Mouse (Mus musculus): ENCODE data around the gene Ndc80. TPM values are rescaled to one million over a fixed set of nuclear protein-coding genes. Genes with fewer than 3 reads are reported as not detected.
"Not testable (repeated sequence)": the region's sequence is repeated elsewhere in the genome, so short reads cannot be mapped to it uniquely, and the experiment has no call there.

Ndc80 gene
- polyA plus RNA-seq (2015; fragmentation: Nextera tagmentation; extraction: Ambion mirVana): 52.3 TPM in 2 replicates

DNA sequence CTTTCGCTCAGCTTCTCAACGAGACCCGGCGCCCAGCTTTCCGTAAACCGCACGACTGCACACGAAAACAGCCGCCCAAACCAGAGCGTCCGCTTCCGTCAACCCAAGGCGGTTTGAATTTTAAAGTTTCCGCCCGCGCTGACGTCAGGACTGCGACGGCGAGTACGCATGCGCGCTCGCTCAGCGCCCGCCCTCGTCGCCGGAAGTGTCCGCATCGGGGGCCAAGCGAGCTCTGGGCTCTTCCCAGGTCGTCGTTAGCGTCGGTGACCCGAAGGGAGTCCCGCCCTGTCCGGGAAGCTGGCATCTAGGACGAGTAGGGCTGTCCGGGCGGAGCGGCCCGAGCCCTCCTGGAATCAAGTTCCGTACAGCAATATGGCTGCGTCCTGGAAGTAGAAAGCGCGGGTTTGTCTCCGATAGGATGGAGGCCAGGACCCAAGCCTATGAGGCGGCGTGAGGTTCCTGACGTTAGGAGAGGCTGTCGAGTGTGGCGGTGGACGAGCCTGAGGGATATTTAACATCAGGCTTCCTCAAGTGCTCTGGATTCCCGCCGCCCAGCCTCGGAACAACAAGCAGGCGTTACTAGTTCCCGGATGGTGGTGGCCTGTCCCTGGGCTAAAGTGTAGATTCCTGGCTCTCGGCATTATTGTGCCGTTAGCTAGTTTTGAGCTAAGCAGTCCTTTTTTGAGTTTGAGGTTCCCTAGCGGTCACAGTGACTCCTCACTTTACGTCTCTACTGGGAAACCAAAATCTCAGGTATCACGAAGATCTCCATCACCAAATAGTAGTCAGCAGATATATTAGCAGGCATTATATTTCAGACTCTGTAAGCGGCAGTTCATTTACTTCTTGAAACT lies at the start of gene Ndc80:
Ndc80 (minus strand) TSS at position 147 of the 854 bp plus-strand sequence.
- Histone ChIP-seq H3K36me3 (peaks cover 12% of the 10 kb centered on the region), H3K9ac (peak within 1 kb of the TSS; percentile 64), H3K27me3 (no peaks in the 10 kb centered on the region), H3K4me3 (replicated peaks) (peak within 1 kb of the TSS; percentile 85), H3K27ac (peak within 1 kb of the TSS; percentile 97), H3K4me2 (peak within 1 kb of the TSS; percentile 69), H3K9me3 (replicated peaks) (no peaks in the 10 kb centered on the region), H3K4me1 (peaks cover 16% of the 10 kb centered on the region)
- WGBS: under 1% methylated on average over 66 of the region's 66 CpGs
- ATAC-seq (replicated peaks; ENCODE audit: low FRiP score): peak; percentile 99

DNA sequence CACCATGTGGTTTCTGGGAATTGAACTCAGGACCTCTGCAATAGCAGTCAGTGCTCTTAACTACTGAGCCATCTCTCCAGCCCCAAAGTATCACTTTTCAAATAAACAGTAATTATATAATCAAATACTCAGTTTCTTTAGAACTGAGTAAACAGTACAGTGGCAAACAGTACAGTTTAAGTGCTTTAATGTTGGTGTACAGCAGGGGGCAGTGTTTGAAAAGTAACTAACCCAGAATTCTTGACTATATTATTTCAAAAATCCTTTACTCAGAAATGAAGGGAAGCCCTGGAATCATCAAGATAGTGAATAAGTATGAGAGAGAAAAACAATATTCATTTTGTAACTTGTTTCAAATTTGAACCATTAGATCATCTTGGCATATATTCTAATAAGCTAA lies 35.0 kb upstream of the Ndc80 start:
- no peak for ATAC-seq (replicated peaks; ENCODE audit: low FRiP score)

GRCm38 (mm10) chr17:71552901-71553300 lies 26.2 kb upstream of the Ndc80 start:
- Histone ChIP-seq H3K9ac (0 out of 2 replicates have a peak overlapping the region, but pooled peaks have one; percentile 71), H3K4me1 (peaks cover 14% of the 10 kb centered on the region), H3K4me2 (peak overlapping the region; percentile 100), H3K36me3 (no peaks in the 10 kb centered on the region), H3K27me3 (peaks cover 49% of the 10 kb centered on the region), H3K9me3 (replicated peaks) (no peaks in the 10 kb centered on the region), H3K27ac (no peak overlapping the region), H3K4me3 (replicated peaks) (0 out of 2 replicates have a peak overlapping the region, but pooled peaks have one; percentile 78)
- WGBS: 11% methylated on average over 11 of the region's 11 CpGs
- no peak for ATAC-seq (replicated peaks; ENCODE audit: low FRiP score)

More for the DNA sequence above, 35.0 kb upstream of the Ndc80 start:
- Histone ChIP-seq H3K27ac (no peak overlapping the region), H3K27me3 (no peaks in the 10 kb centered on the region), H3K4me3 (replicated peaks) (no peak overlapping the region), H3K36me3 (no peaks in the 10 kb centered on the region), H3K4me2 (no peak overlapping the region), H3K9ac (no peak overlapping the region), H3K4me1 (no peaks in the 10 kb centered on the region), H3K9me3 (replicated peaks) (no peaks in the 10 kb centered on the region)

DNA sequence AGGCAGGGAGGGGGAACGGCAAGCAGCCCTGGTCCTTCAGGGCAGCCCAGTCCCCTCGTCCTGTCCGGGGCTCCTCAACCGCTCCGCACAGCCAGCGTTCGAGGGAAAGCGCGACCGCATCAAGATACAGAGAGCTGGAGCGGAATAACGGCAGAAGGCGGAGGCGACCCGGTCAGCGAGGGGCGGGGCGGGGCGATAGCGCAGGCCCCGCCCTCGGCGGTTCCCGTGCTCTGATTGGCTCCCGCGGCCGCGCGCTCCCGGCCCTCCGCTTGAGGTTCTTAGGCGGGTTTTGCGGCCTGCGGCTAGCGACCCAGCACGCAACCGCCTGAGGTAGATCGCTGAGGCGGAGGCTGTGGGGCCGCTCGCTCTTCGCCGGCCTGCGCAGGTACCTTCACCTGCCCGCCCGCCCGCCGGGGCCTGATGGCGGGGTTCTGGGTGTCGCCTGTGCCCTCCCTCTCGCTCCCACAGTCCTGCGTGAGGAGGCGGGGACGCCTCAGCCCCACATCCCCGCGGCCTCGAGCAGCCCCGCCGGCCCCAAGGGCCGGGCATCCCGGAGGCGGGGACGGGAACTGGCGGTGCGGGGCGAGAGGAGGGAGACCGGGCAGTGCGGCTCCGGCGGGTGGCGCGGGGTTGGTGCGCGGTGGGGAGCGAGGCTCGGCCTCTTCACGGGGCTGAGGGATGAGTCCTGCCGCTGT lies 25.2 kb upstream of the Ndc80 start, which contains the start of gene Spdya:
Spdya (plus strand) TSS at position 305 of the 695 bp plus-strand sequence.
- H3K36me3 ChIP-seq: no peaks in the 10 kb centered on the region
- peaks cover 49% of the 10 kb centered on the region for H3K27me3 ChIP-seq
- peak within 1 kb of the TSS; percentile 78 for H3K4me3 ChIP-seq (replicated peaks)
- H3K4me2 ChIP-seq: peak within 1 kb of the TSS; percentile 100
- H3K9me3 ChIP-seq (replicated peaks): no peaks in the 10 kb centered on the region
- ATAC-seq (replicated peaks; ENCODE audit: low FRiP score): peak; percentile 98
- peaks cover 14% of the 10 kb centered on the region for H3K4me1 ChIP-seq
- WGBS: under 1% methylated on average over 72 of the region's 78 CpGs
- peak within 1 kb of the TSS; percentile 71 for H3K9ac ChIP-seq
- no peak within 1 kb of the TSS for H3K27ac ChIP-seq

- 7% methylated on average over 6 of the region's 6 CpGs for WGBS
- H3K4me1 ChIP-seq: peaks cover 14% of the 10 kb centered on the region
Measured at GRCm38 (mm10) chr17:71551350-71551749, 24.7 kb upstream of the Ndc80 start.

GRCm38 (mm10) chr17:71548586-71548985 lies 21.9 kb upstream of the Ndc80 start:
- Histone ChIP-seq H3K4me2 (no peak overlapping the region), H3K4me3 (replicated peaks) (no peak overlapping the region), H3K9me3 (replicated peaks) (no peaks in the 10 kb centered on the region), H3K36me3 (no peaks in the 10 kb centered on the region), H3K27ac (no peak overlapping the region), H3K4me1 (peaks cover 14% of the 10 kb centered on the region), H3K27me3 (peaks cover 38% of the 10 kb centered on the region), H3K9ac (no peak overlapping the region)
- ATAC-seq (replicated peaks; ENCODE audit: low FRiP score): no peak
- WGBS: 7% methylated on average over 1 of the region's 1 CpGs

More at GRCm38 (mm10) chr17:71551350-71551749, 24.7 kb upstream of the Ndc80 start:
- peak overlapping the region; percentile 78 for H3K4me3 ChIP-seq (replicated peaks)
- ATAC-seq (replicated peaks; ENCODE audit: low FRiP score): no peak
- no peaks in the 10 kb centered on the region for H3K36me3 ChIP-seq
- H3K9ac ChIP-seq: peak overlapping the region; percentile 45
- peak overlapping the region; percentile 100 for H3K4me2 ChIP-seq
- no peaks in the 10 kb centered on the region for H3K9me3 ChIP-seq (replicated peaks)
- H3K27me3 ChIP-seq: peaks cover 49% of the 10 kb centered on the region
- H3K27ac ChIP-seq: no peak overlapping the region

- Histone ChIP-seq H3K9me3 (replicated peaks) (no peaks in the 10 kb centered on the region), H3K4me3 (replicated peaks) (no peak overlapping the region), H3K4me1 (no peaks in the 10 kb centered on the region), H3K27me3 (no peaks in the 10 kb centered on the region), H3K9ac (no peak overlapping the region), H3K36me3 (no peaks in the 10 kb centered on the region), H3K4me2 (no peak overlapping the region), H3K27ac (no peak overlapping the region)
- WGBS: 65% methylated on average over 3 of the region's 3 CpGs
- no peak for ATAC-seq (replicated peaks; ENCODE audit: low FRiP score)
Measured at GRCm38 (mm10) chr17:71537164-71537563, 10.5 kb upstream of the Ndc80 start.

DNA sequence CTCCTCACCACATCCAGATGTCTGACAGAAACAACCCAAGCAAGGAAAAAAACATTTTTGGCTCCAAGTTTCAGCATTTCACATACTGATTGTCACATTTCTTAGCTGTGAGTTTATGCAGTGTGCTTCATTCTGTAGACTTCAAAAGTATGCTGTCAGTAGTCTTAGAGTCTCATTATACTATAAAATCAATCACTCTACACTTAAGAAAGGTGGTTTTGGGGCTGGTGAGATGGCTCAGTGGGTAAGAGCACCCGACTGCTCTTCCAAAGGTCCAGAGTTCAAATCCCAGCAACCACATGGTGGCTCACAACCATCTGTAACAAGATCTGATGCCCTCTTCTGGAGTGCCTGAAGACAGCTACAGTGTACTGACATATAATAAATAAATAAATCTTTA lies 8.9 kb upstream of the Ndc80 start:
- H3K4me3 ChIP-seq (replicated peaks); H3K4me1 ChIP-seq; H3K27me3 ChIP-seq; ATAC-seq (replicated peaks; ENCODE audit: low FRiP score); H3K4me2 ChIP-seq; H3K9me3 ChIP-seq (replicated peaks); H3K9ac ChIP-seq; H3K36me3 ChIP-seq; H3K27ac ChIP-seq: not testable (repeated sequence)
- WGBS: 73% methylated on average over 1 of the region's 1 CpGs

- ATAC-seq (replicated peaks; ENCODE audit: low FRiP score): no peak
- Histone ChIP-seq H3K27ac (no peak overlapping the region), H3K4me1 (peaks cover 16% of the 10 kb centered on the region), H3K4me2 (no peak overlapping the region), H3K4me3 (replicated peaks) (no peak overlapping the region), H3K36me3 (peaks cover 3% of the 10 kb centered on the region), H3K9ac (no peak overlapping the region), H3K9me3 (replicated peaks) (no peaks in the 10 kb centered on the region), H3K27me3 (no peaks in the 10 kb centered on the region)
Measured at GRCm38 (mm10) chr17:71528042-71528441, 1.4 kb upstream of the Ndc80 start.

DNA sequence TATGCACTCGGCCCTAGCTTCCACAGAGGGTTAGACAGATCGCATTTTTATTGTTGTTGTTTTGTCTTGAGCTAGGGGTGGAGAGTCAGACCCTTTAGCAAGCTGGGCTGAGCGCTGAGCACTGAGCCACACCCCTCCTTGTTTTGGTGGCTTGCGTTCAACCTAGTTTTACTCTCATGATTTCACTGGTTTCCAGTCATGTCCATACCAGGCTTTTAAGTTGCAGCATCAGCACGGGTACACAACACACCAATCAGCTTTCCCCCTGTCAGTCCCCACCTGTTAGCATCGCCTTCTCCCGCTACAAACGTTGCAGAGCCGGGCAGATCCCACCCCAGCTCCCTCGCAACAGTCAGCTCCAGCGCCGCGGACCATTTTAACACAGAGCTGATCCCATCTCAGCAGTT lies 352 bp downstream of the Ndc80 start:
- Histone ChIP-seq H3K9me3 (replicated peaks) (no peaks in the 10 kb centered on the region), H3K27me3 (no peaks in the 10 kb centered on the region), H3K27ac (peak overlapping the region; percentile 97), H3K36me3 (peaks cover 16% of the 10 kb centered on the region), H3K4me3 (replicated peaks) (peak overlapping the region; percentile 85), H3K4me1 (peaks cover 16% of the 10 kb centered on the region), H3K4me2 (peak overlapping the region; percentile 69), H3K9ac (peak overlapping the region; percentile 64)
- peak; percentile 64 for ATAC-seq (replicated peaks; ENCODE audit: low FRiP score)
- WGBS: 0% methylated on average over 13 of the region's 13 CpGs

DNA sequence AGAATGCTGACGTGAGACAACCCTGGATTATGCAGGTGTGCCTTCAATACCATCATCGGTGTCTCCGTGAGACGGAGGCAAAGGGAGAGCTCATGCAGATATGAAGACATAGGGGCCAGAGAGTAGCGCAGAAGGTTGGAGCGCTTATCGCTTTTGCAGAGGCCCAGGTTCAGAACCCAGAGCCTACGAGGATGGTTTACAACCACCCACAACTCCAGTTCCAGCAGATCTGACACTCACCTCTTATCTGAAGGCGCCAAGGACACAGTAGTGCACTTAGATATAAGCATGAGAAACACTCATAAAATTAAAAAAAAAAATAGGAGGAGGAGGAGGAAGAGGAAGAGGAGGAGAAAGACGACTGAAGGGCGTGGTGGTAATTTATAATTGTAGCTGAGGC lies 16.4 kb downstream of the Ndc80 start:
- H3K4me3 ChIP-seq (replicated peaks): no peak overlapping the region
- no peak for ATAC-seq (replicated peaks; ENCODE audit: low FRiP score)
- no peak overlapping the region for H3K9ac ChIP-seq
- H3K4me2 ChIP-seq: no peak overlapping the region
- H3K36me3 ChIP-seq: peaks cover 87% of the 10 kb centered on the region
- no peaks in the 10 kb centered on the region for H3K4me1 ChIP-seq
- H3K27me3 ChIP-seq: no peaks in the 10 kb centered on the region
- no peak overlapping the region for H3K27ac ChIP-seq
- H3K9me3 ChIP-seq (replicated peaks): no peaks in the 10 kb centered on the region
- WGBS: 96% methylated on average over 11 of the region's 11 CpGs

- Histone ChIP-seq H3K4me2 (no peak overlapping the region), H3K9me3 (replicated peaks) (no peaks in the 10 kb centered on the region), H3K27me3 (no peaks in the 10 kb centered on the region), H3K4me3 (replicated peaks) (no peak overlapping the region), H3K27ac (no peak overlapping the region), H3K4me1 (no peaks in the 10 kb centered on the region), H3K36me3 (peaks cover 84% of the 10 kb centered on the region), H3K9ac (no peak overlapping the region)
- WGBS: 89% methylated on average over 8 of the region's 8 CpGs
- no peak for ATAC-seq (replicated peaks; ENCODE audit: low FRiP score)
Measured at GRCm38 (mm10) chr17:71506832-71507231, 19.8 kb downstream of the Ndc80 start.
